Mouse (Mus musculus) embryonic facial prominence, embryonic 11.5 days (tissue): Measurements from ENCODE around the gene Trp73. TPM values are rescaled to one million over a fixed set of nuclear protein-coding genes. Genes with fewer than 3 reads are reported as not detected.
A peak's percentile ranks its signal among the peaks of the same experiment; 100 is the strongest.

Experiments
- ATAC-seq: fragments of 200-750 bp; cut with Nextera tagmentation; replicated peaks from 2 replicates; pipeline ENCODE4 v1.8.0; 2017; ENCODE audit warnings: low read depth; ENCODE audit not compliant: insufficient number of reproducible peaks, low FRiP score, low TSS enrichment
- DNase-seq: peaks from one replicate; pipeline ENCODE4 v3.0.0-alpha.2; 2015; ENCODE audit warnings: low spot score
- H3K27ac ChIP-seq: fragments of 300-500 bp; sonication (generic); replicated peaks from 2 replicates; pipeline ENCODE4 v1.5.1; 2014; ENCODE audit warnings: mild to moderate bottlenecking, low read depth, low read length, control low read depth
- H3K27me3 ChIP-seq: fragments of 300-500 bp; sonication (generic); 2 replicates; pipeline ENCODE4 v1.6.1; 2014; ENCODE audit warnings: mild to moderate bottlenecking, low read length, moderate library complexity, mixed read lengths; ENCODE audit not compliant: control insufficient read depth, insufficient read depth
- H3K36me3 ChIP-seq: fragments of 300-500 bp; sonication (generic); replicated peaks from 2 replicates; pipeline ENCODE4 v1.6.1; 2014; ENCODE audit warnings: low read depth, mild to moderate bottlenecking, low read length, moderate library complexity, mixed read lengths; ENCODE audit not compliant: control insufficient read depth, insufficient read depth
- H3K4me1 ChIP-seq: fragments of 300-500 bp; sonication (generic); 2 replicates; pipeline ENCODE4 v1.6.1; 2014; ENCODE audit warnings: low read length, mixed read lengths; ENCODE audit not compliant: control insufficient read depth, insufficient read depth
- H3K4me2 ChIP-seq: fragments of 300-500 bp; sonication (generic); 2 replicates; pipeline ENCODE4 v1.6.1; 2014; ENCODE audit warnings: low read depth, mild to moderate bottlenecking, control low read depth, low read length, moderate library complexity
- H3K4me3 ChIP-seq: fragments of 300-500 bp; sonication (generic); 2 replicates; pipeline ENCODE4 v1.5.1; 2014; ENCODE audit warnings: low read depth, low read length, control low read depth
- H3K9ac ChIP-seq: fragments of 300-500 bp; sonication (generic); replicated peaks from 2 replicates; pipeline ENCODE4 v1.6.1; 2014; ENCODE audit warnings: mild to moderate bottlenecking, control low read depth, low read length
- H3K9me3 ChIP-seq: fragments of 300-500 bp; sonication (generic); replicated peaks from 2 replicates; pipeline ENCODE4 v1.6.1; 2016; ENCODE audit warnings: mild to moderate bottlenecking, low read length, inconsistent platforms, mixed read lengths; ENCODE audit not compliant: control insufficient read depth
- WGBS: fragments of 180-500 bp; shearing (Covaris S2); extraction: QIAGEN DNeasy Blood & Tissue Kit; methylation state at CpG from one replicate; pipeline ENCODE4 v1.1.7; 2014; 5-methylcytosine and 5-hydroxymethylcytosine counted together
- polyA plus RNA-seq: library from polyadenylated mRNA; unstranded; fragments of >200 nt; fragmentation: Nextera tagmentation; extraction: Ambion mirVana; gene quantifications from 2 replicates; pipeline ENCODE4 v1.2.1, GENCODE M21; 2014

Gene Trp73
- polyA plus RNA-seq, 1 experiment from 2014 or later, result 0.84 TPM

GRCm38 (mm10) chr4:154071521-154071920 lies 68.5 kb downstream of the Trp73 start:
- Histone ChIP-seq H3K27me3 (peaks cover 16% of the 10 kb centered on the region), H3K4me2 (no peak overlapping the region), H3K4me3 (no peak overlapping the region)

GRCm38 (mm10) chr4:154070896-154071295 lies 69.1 kb downstream of the Trp73 start:
- H3K36me3 ChIP-seq, result no peaks in the 10 kb centered on the region
- ATAC-seq (peak; percentile 25; the same call in 1 of the 2 replicates), DNase-seq (peak; percentile 71)
- H3K9ac ChIP-seq, result no peak overlapping the region
- H3K9me3 ChIP-seq, result no peaks in the 10 kb centered on the region
- WGBS, result 1% methylated on average over 5 of the region's 5 CpGs
- H3K4me3 ChIP-seq, result no peak overlapping the region
- H3K4me2 ChIP-seq, result no peak overlapping the region
- no peak overlapping the region for H3K27ac ChIP-seq
- peaks cover 16% of the 10 kb centered on the region for H3K27me3 ChIP-seq
- no peaks in the 10 kb centered on the region for H3K4me1 ChIP-seq

More at GRCm38 (mm10) chr4:154071521-154071920, 68.5 kb downstream of the Trp73 start:
- WGBS, result 3% methylated on average over 15 of the region's 20 CpGs
- DNase-seq, result peak; percentile 14
- no peak for ATAC-seq
- H3K36me3 ChIP-seq, result no peaks in the 10 kb centered on the region
- no peaks in the 10 kb centered on the region for H3K4me1 ChIP-seq
- H3K9ac ChIP-seq, result no peak overlapping the region
- H3K27ac ChIP-seq, result no peak overlapping the region
- H3K9me3 ChIP-seq, result no peaks in the 10 kb centered on the region

- H3K36me3 ChIP-seq, result no peaks in the 10 kb centered on the region
- no peaks in the 10 kb centered on the region for H3K27me3 ChIP-seq
- 65% methylated on average over 14 of the region's 14 CpGs for WGBS
- DNase-seq, result peak; percentile 69
- no peak overlapping the region for H3K4me2 ChIP-seq
- no peak; the same call in 1 of the 2 replicates for ATAC-seq
- no peaks in the 10 kb centered on the region for H3K9me3 ChIP-seq
- no peaks in the 10 kb centered on the region for H3K4me1 ChIP-seq
- H3K27ac ChIP-seq, result no peak overlapping the region
- H3K9ac ChIP-seq, result no peak overlapping the region
- H3K4me3 ChIP-seq, result no peak overlapping the region
Measured at GRCm38 (mm10) chr4:154064827-154065773, 74.9 kb downstream of the Trp73 start.

- 59% methylated on average over 4 of the region's 4 CpGs for WGBS
- Histone ChIP-seq H3K4me2 (no peak overlapping the region), H3K4me1 (no peaks in the 10 kb centered on the region), H3K9me3 (no peaks in the 10 kb centered on the region), H3K27me3 (no peaks in the 10 kb centered on the region), H3K9ac (no peak overlapping the region), H3K4me3 (no peak overlapping the region), H3K27ac (no peak overlapping the region), H3K36me3 (no peaks in the 10 kb centered on the region)
- DNase-seq (no peak), ATAC-seq (no peak)
Measured at GRCm38 (mm10) chr4:154057696-154058095, 82.3 kb downstream of the Trp73 start.

GRCm38 (mm10) chr4:154056661-154057060 lies 83.3 kb downstream of the Trp73 start:
- no peak overlapping the region for H3K4me3 ChIP-seq
- H3K27me3 ChIP-seq, result no peaks in the 10 kb centered on the region
- no peak overlapping the region for H3K9ac ChIP-seq
- no peak overlapping the region for H3K4me2 ChIP-seq
- no peaks in the 10 kb centered on the region for H3K4me1 ChIP-seq
- WGBS, result 57% methylated on average over 2 of the region's 2 CpGs
- DNase-seq (no peak), ATAC-seq (no peak)
- H3K27ac ChIP-seq, result no peak overlapping the region
- H3K9me3 ChIP-seq, result no peaks in the 10 kb centered on the region
- H3K36me3 ChIP-seq, result no peaks in the 10 kb centered on the region

- no peak for ATAC-seq
- H3K9me3 ChIP-seq, result no peaks in the 10 kb centered on the region
Measured at GRCm38 (mm10) chr4:154056046-154056445, 84.0 kb downstream of the Trp73 start.

GRCm38 (mm10) chr4:154055482-154055881 lies 84.5 kb downstream of the Trp73 start:
- DNase-seq, result no peak
- no peaks in the 10 kb centered on the region for H3K36me3 ChIP-seq
- 87% methylated on average over 7 of the region's 7 CpGs for WGBS
- H3K4me3 ChIP-seq, result no peak overlapping the region
- no peaks in the 10 kb centered on the region for H3K4me1 ChIP-seq
- ATAC-seq, result no peak
- no peaks in the 10 kb centered on the region for H3K27me3 ChIP-seq
- H3K4me2 ChIP-seq, result no peak overlapping the region
- H3K9me3 ChIP-seq, result no peaks in the 10 kb centered on the region
- H3K27ac ChIP-seq, result no peak overlapping the region
- no peak overlapping the region for H3K9ac ChIP-seq

More at GRCm38 (mm10) chr4:154056046-154056445, 84.0 kb downstream of the Trp73 start:
- no peaks in the 10 kb centered on the region for H3K27me3 ChIP-seq
- H3K27ac ChIP-seq, result no peak overlapping the region
- no peaks in the 10 kb centered on the region for H3K36me3 ChIP-seq
- no peak overlapping the region for H3K9ac ChIP-seq
- no peak overlapping the region for H3K4me2 ChIP-seq
- no peak overlapping the region for H3K4me3 ChIP-seq
- no peaks in the 10 kb centered on the region for H3K4me1 ChIP-seq
- DNase-seq, result peak; percentile 16
- 52% methylated on average over 2 of the region's 2 CpGs for WGBS

- ATAC-seq (no peak), DNase-seq (no peak)
- Histone ChIP-seq H3K36me3 (no peaks in the 10 kb centered on the region), H3K9me3 (no peaks in the 10 kb centered on the region), H3K27ac (no peak overlapping the region), H3K9ac (no peak overlapping the region), H3K27me3 (no peaks in the 10 kb centered on the region), H3K4me3 (no peak overlapping the region), H3K4me2 (no peak overlapping the region), H3K4me1 (no peaks in the 10 kb centered on the region)
- 65% methylated on average over 4 of the region's 4 CpGs for WGBS
Measured at GRCm38 (mm10) chr4:154053065-154053464, 86.9 kb downstream of the Trp73 start.
